8 mouse cellular contexts compared by ENCODE assay signal in genomic region chr9:41766533-41766920, GRCm38 (mm10).
DNase-seq lines count a peak whose midpoint lies in the region; ATAC-seq lines count a peak whose summit lies in the region.

No protein-coding gene starts in this region.

- peaks cover 5% of the 10 kb centered on the region; the same call in 1 of the 2 replicates for H3K4me1 ChIP-seq in hindbrain, embryonic 10.5 days (replicated peaks)
- peaks cover 7% of the 10 kb centered on the region; the same call in 1 of the 2 replicates for H3K4me1 ChIP-seq in midbrain, embryonic 15.5 days

- peak overlapping the region; percentile 70 for H3K27ac ChIP-seq in hindbrain, embryonic 10.5 days
- H3K27ac ChIP-seq in midbrain, embryonic 15.5 days: peak overlapping the region; percentile 58

- DNase-seq in adipocyte (ENCODE audit: low spot score): peak; percentile 76
- peak; percentile 7 for DNase-seq in cerebellum, adult 9-11 months
- peak; percentile 13 for DNase-seq in frontal cortex, postnatal 14 days (ENCODE audit: low spot score in 2 of 2)
- peak; percentile 60 for DNase-seq in hindbrain, embryonic 10.5 days (ENCODE audit: low spot score)
- peak; percentile 24 to 26 for DNase-seq in left cerebral cortex, adult 18-20 months (ENCODE audit: low spot score in 2 of 2)
- peak; percentile 67 to 69 for DNase-seq in urinary bladder, postnatal 4 days (ENCODE audit: low spot score in 2 of 2)

- H3K36me3 ChIP-seq in hindbrain, embryonic 10.5 days: no peaks in the 10 kb centered on the region
- H3K36me3 ChIP-seq in midbrain, embryonic 15.5 days (replicated peaks): no peaks in the 10 kb centered on the region

- H3K27me3 ChIP-seq in hindbrain, embryonic 10.5 days (ENCODE audit: insufficient read depth, poor library complexity, severe bottlenecking): no peaks in the 10 kb centered on the region
- H3K27me3 ChIP-seq in midbrain, embryonic 15.5 days (replicated peaks): no peaks in the 10 kb centered on the region

- WGBS in hindbrain, embryonic 10.5 days: 30% methylated on average over 4 of the region's 4 CpGs
- WGBS in midbrain, embryonic 15.5 days: 8% methylated on average over 4 of the region's 4 CpGs

- no peak overlapping the region for H3K4me3 ChIP-seq in hindbrain, embryonic 10.5 days
- H3K4me3 ChIP-seq in midbrain, embryonic 15.5 days: no peak overlapping the region

- ATAC-seq in midbrain, embryonic 15.5 days (replicated peaks): peak; percentile 71
- no peak for ATAC-seq in erythroblast, adult 5-6 weeks (replicated peaks; ENCODE audit: low FRiP score, poor library complexity, severe bottlenecking)

- no peaks in the 10 kb centered on the region for H3K9me3 ChIP-seq in hindbrain, embryonic 10.5 days
- no peaks in the 10 kb centered on the region for H3K9me3 ChIP-seq in midbrain, embryonic 15.5 days

- no peak overlapping the region for H3K9ac ChIP-seq in midbrain, embryonic 15.5 days

- H3K4me2 ChIP-seq in midbrain, embryonic 15.5 days: no peak overlapping the region

Comparison
In these comparisons a context has a peak if more than half of its experiments do, and no peak if none do; other contexts are left out.
1. DNase-seq: peak in every context shown above with its lines; median percentile 76 in adipocyte; 68 in urinary bladder, postnatal 4 days; 60 in hindbrain, embryonic 10.5 days; 25 in left cerebral cortex, adult 18-20 months; 13 in frontal cortex, postnatal 14 days; 7 in cerebellum, adult 9-11 months.